Mouse (Mus musculus): ENCODE results near the gene Cyth4. TPM values are rescaled to one million over a fixed set of nuclear protein-coding genes. Genes with fewer than 3 reads are reported as not detected.

Gene Cyth4
- 1 to 10 TPM; 3.1 to 7.7 TPM for total RNA-seq (2021)
- long read RNA-seq, experiment 1, partial matches to known transcripts = 0 of 3 reads
- long read RNA-seq, experiment 1, other reads (novel, unspliced or antisense) = 1 of 3 reads
- long read RNA-seq, experiment 2, partial matches to known transcripts = 0 of 2 reads
- long read RNA-seq, experiment 2, other reads (novel, unspliced or antisense) = 1 of 2 reads

DNA sequence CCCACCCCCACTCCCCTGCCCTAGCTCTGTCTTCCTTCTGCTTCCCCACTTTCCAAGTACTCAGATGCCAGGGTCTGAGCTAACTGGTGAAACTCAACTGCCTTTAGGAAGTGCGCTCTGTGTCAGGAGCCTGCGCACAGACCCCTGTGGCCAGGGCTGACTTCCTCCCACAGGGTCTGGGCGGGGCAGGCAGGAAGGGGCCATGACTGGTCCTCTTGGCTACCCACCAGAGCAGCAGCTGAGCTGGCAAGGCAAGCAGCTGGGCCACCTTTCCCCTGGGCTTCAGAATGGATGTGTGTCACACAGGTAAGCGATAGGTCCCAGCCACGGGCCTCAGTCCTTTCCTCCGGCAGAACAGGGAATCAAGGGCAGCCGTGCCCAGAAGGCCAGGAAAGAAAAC is at the start of gene Cyth4:
Gene Cyth4 (plus strand): TSS at position 134 of the 400 bp plus-strand sequence.
- DNase-seq = peak; percentile 31

DNA sequence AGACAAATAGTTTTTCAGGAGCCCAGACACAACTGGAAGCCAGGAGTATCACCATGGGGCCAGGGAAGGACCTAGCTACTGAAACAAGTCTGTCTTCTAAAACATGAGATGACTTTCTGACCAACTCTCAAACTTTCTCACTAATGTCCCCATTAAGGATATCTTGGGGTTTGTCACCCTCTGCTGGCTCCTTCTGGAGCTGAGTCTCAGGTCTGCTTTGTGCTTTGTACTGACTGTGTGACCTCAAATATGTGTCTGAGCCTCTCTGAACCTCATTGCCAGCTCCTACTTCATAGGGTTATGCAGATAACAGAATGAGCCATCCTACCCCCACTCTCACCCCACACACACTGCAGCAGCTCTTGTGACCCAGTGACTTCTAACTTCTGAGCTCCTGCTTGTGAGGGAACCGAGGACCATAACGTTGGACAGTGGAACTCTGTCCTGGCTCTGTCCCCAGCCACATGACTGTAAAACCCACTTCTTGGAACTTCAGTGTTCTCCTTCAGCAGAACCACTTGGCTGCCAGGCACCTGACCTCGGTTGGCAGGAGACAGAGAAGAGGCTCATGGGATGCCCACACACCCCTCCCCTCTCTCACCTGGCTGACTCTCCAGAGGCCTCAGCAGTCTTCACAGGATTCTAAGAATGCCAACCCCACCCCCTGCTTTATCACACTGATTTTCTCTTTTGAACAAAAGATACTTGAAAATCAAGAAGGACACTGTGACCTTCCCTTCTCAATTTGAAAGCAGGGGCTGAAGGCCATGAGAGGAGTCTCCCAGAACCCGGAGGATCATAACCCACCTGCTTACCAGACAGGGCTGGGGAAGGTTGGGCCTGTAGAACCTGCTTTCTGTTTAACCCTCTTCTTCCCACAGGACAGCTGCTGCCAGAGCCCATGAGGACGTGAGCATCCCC is 49.2 kb upstream of the Cyth4 start:
- DNase-seq = no peak

DNA sequence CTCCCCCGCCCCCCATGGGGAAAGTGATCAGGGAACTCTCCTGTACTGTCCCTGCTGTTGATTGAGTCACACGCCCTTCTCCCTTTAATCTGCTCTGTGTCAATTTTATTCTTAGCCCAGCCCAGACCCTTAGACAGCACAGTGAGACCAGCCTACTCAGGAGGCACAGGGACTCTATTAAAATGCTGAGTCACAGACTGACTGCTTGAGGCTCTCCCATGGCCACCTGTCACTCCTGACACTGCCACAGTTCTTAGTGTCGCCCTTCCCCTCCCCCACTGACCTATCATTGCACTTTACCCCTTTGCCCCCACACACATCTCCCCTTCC is 48.5 kb upstream of the Cyth4 start:
- DNase-seq = no peak

GRCm38 (mm10) chr15:78548711-78549110 is 48.1 kb upstream of the Cyth4 start:
- DNase-seq = no peak

DNA sequence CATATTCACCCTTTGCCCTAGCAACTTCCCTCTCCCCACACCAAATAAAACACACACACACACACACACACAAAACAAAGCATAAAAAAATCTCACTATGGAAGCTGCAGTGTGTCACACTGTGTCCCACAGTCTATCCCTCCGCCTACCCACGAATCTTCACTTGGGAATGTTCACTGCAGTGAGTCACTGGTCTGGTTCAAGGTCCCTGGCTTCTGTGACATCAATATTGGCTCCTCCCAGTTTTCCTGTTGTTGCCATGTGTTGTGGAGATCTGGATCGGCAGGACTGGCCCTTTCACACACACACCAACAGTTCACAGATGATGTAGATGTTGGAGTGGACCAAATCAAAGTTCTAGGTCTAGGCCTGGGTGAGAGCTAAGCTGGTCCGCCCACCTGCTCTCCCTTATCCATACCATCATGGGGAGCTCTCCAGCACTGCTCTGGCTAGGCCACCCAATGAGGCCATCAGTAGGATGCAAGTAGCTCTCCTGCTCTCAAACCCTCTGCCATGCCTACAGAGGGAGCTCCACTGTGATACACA is 47.6 kb upstream of the Cyth4 start:
- DNase-seq = no peak

- DNase-seq = no peak
These were observed 42.1 kb upstream of the Cyth4 start for GRCm38 (mm10) chr15:78554545-78555313.

- no peak for DNase-seq
These were observed 38.9 kb upstream of the Cyth4 start for GRCm38 (mm10) chr15:78557693-78558535.

DNA sequence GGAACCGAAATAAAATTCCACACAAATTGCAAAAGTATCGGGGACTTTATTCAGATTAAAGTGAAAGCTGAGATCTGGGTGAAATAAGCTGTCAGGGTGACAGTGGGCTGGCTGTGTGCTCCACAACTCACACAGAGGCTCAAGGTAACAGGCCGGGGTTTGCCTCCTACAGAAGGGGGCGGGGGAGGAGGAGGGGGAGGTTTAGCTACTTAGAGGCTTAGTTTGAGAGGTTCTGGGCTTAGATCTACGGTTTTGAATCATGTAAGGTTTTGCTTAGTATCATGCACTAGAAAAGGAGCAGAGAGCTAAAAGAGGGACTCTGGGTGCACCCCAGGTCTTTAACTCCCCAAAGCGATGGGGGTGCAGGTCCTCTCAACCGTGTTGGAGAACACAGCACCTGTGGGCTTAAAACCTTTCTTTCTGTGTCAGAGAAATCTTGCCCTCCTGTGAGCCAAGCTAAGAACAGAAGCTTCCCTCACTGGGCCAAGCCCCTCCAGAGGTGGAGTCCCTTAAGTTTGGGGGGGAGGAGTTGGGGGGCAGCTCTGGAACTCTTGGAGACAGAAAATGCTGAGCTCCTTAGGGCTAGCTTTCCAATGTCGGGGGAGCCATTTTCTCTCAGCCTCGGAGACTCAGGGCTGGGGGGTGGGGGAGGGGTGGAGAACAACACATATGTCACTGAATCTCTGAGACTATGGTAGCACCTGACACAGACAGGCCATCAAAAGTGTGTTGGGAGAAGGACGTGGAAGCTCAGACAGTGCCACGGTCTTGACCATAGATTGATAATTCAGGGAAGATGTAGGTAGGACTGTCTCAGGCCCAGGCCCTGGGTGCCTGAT is 37.5 kb upstream of the Cyth4 start:
- DNase-seq = no peak

DNA sequence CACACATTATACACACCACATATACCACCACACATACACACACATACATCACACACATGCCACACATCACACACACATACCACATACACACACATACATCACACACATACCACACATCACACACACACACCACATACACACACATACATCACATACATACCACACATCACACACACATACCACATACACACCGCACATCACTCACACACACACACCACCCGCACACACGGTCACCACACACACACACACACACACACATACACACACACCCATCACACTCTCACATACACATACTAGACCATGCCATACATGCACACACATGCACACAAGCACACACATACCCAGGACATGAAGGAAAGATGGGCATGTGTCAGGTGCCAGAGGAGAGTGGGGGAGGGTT is 33.5 kb upstream of the Cyth4 start:
- DNase-seq = no peak

GRCm38 (mm10) chr15:78563937-78564336 is 32.9 kb upstream of the Cyth4 start:
- no peak for DNase-seq

- no peak for DNase-seq
These were observed 31.9 kb upstream of the Cyth4 start for GRCm38 (mm10) chr15:78564764-78565435.

- DNase-seq = no peak
These were observed 29.2 kb upstream of the Cyth4 start for GRCm38 (mm10) chr15:78567608-78568120.

GRCm38 (mm10) chr15:78570170-78570569 is 26.7 kb upstream of the Cyth4 start:
- no peak for DNase-seq

DNA sequence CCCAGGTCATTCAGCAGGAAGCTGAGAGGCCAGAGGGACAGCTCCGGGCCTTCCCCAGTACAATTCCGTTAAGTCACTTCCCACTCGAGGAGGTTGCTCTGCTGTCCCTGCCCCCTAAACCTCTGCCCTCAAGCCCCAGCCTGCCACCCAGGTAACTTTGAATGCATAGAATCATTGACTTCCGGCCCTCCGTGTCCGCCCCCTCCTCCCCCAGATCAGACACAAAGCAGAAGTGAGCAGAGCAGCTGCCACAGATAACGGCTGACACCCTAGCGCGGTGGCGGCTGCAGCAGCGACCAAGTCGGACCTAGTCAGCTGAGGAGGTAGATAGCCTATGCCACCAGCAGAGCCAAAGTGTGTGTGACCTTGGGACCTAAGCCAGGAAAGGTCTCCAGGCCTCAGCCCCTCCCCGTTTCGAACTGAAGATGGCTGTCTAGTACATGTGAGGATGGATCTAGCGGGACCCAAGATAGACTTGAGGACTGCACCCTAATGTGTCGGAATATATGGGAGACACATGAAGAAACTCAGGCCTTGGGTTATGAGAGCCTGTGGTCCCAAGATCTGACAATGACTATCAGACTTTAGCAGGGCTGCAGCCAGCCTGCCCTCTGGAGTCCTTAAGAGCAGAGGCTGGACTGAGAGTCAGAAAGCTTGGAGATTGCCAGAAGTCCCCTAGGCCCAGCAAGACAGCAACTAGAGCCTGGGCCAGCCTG is 25.1 kb upstream of the Cyth4 start:
- DNase-seq = no peak

DNA sequence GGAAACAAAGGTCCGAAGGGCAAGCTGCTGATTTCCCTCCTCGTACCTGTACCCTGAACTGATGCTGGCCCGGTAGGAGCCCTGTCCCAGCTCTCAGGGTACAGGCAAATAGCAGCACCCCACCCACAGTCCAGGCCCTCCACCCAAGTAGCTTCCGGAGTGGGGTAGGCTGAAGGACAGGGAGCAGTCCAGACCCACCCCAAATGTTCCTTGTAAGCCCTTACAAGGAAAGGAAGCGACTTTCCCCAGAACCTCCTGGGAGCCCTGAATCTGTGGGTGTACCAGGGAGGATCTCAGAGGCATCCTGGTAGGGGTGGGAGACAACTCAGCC is 24.6 kb upstream of the Cyth4 start:
- no peak for DNase-seq

DNA sequence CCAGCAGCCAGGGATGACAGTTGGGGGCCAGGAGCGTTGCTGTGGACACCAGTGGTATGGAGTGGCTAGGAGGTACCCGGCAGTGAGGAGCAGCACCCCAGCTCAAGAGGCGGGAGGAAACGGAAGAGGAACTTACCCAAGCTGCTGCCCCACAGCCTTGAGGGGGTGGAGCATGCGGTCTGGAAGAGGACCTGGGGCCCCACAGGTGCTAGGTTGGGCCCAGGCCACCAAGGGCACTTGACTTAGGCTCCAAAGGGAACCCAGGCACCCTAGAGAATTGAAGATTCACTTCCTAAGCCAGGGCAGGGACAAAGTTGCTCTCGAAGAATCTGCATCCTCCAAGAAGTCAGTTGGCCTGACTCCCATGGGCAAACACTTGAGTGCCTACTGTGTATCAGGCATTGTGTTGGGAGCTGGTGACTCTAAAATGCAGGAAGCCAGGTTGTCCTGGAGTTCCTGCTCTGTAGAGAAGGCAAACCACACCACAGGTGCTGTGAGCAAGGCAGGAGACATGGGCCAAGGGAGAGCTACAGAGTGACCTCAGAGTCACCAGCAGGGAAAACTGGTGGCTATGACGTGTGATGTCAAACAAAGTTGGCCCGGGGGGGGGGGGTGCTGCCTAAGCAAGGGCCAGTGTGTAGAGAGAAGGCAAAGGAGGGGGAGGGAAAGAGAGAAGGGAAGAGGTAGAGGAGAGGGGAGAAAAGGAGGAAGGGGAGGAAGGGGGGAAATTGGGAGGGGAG is 24.0 kb upstream of the Cyth4 start, which contains the start of gene Rac2:
Gene Rac2 (minus strand): TSS at position 126 of the 740 bp plus-strand sequence.
- DNase-seq = no peak

DNA sequence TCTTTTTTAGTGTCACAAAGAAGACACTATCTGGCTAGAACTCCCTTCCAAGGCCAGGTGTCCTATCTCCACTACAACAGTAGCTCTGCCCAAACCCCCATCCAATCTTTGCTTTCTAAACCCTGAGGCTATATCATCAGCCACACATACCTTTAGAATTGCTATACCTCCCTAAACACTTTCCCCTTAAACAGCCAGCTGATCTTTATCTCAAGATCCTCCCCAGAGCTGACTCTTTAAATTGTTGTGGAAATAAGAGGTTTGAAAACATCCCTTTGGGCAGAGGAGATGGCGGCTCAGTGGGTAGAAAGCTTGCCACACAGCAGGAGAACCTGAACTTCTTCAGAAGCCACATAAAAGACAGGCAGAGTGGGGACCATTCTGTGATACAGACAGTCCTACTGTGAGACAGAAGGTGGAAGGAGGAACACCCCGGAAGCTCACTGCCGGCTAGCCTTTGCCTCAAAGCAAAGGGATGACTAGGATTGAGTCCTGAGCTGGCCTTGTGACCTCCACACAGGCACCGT is 20.5 kb upstream of the Cyth4 start:
- no peak for DNase-seq

GRCm38 (mm10) chr15:78583352-78583751 is 13.5 kb upstream of the Cyth4 start:
- DNase-seq = no peak
